Mouse (Mus musculus): Measurements from ENCODE around the gene Vat1.

Gene Vat1

DNA sequence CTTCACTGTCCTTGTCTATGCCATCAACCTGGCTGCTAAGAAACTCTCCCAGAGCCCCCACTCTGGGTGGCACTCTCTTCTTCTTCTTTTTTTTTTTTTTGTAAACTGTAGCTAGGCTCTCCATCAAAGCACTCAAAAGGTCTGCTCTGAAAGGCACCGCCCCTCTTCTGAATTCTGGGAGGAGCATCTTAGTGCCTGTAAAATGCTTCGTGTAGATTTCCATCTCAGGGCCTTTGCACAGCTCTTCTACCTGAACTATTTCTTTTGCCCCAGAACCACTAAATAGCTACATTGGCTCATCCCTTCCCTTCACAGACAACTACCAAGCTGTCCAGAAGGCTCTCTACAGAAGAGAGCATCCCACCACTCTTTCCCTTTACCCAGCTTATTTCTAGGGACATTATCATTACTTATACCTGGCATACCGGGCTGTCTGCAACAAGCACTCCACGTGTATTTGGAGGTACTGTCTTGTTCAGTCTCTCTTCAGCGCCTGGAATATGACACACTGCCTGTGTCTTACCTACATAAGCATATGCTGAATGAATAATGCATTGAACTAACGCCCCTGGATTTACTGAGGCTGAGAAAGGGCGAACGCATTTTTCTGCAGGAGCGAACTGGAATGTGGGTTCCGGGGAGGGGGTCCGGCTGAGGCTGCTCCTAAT lies 49.5 kb downstream of the Vat1 start:
- POLR2A ChIA-PET = interaction anchor here (0.6 to 11.9 kb wide), 34 partner anchors 8 to 1094 kb away, joined by 3 to 179 read pairs (median 4); partner anchors contain the start of genes Rnd2 (in 3 of the 4), Rpl27 (in 3 of the 4), Nbr1 (in 2 of the 4) and Ptges3l (in 2 of the 4)
- CTCF ChIA-PET = interaction anchor here (0.6 to 2.7 kb wide), 19 partner anchors 8 to 486 kb away, joined by 3 to 11 read pairs (median 3); partner anchors contain the start of genes Rpl27 (in 3 of the 4), Ptges3l (in 2 of the 4), Rundc1 (in 2 of the 4) and Becn1 (in 1 of the 4)

GRCm38 (mm10) chr11:101415306-101415705 lies 50.7 kb downstream of the Vat1 start:
- POLR2A ChIA-PET = interaction anchor here in 3 of 4 experiments (0.7 to 11.9 kb wide), 9 partner anchors 9 to 194 kb away, joined by 3 to 179 read pairs (median 5); partner anchors contain the start of genes Rpl27 (in 3 of the 3), Ptges3l (in 2 of the 3), Rundc1 (in 2 of the 3) and Gm27029 (in 1 of the 3)
- CTCF ChIA-PET = interaction anchor here (1.1 to 2.7 kb wide), 7 partner anchors 10 to 113 kb away, joined by 3 to 11 read pairs (median 8); partner anchors contain the start of genes Rpl27 (in 2 of the 4), Becn1 (in 1 of the 4), Ptges3l (in 1 of the 4) and Rundc1 (in 1 of the 4)
